Mouse (Mus musculus) myocyte (in vitro differentiated cells): ENCODE data around the gene Rsg1. TPM values are rescaled to one million over a fixed set of nuclear protein-coding genes. Genes with fewer than 3 reads are reported as not detected.

Experiments
- H3K27me3 ChIP-seq: one replicate; pipeline ENCODE4 v1.6.1; 2011; ENCODE audit not compliant: control insufficient read depth, insufficient read depth, insufficient read length
- H3K36me3 ChIP-seq: one replicate; pipeline ENCODE4 v1.6.1; 2011; ENCODE audit not compliant: control insufficient read depth, insufficient read depth
- H3K4me2 ChIP-seq: one replicate; pipeline ENCODE4 v1.6.1; 2011; ENCODE audit warnings: low read depth, control low read depth
- H3K4me3 ChIP-seq: one replicate; pipeline ENCODE4 v1.5.1; 2011; ENCODE audit warnings: mild to moderate bottlenecking, control low read depth, moderate library complexity
- H3K79me2 ChIP-seq: one replicate; pipeline ENCODE4 v1.6.1; 2011; ENCODE audit not compliant: control insufficient read depth, insufficient read depth
- H3ac ChIP-seq: one replicate; pipeline ENCODE4 v1.6.1; 2011; ENCODE audit not compliant: control insufficient read depth, insufficient read length
- CEBPB ChIP-seq: IDR thresholded peaks from 2 replicates; pipeline ENCODE4 v1.6.1; 2011; ENCODE audit warnings: mild to moderate bottlenecking, moderate library complexity; ENCODE audit not compliant: poor library complexity, insufficient read depth, severe bottlenecking
- E2F4 ChIP-seq: IDR thresholded peaks from one replicate; pipeline ENCODE4 v1.6.1; 2011; ENCODE audit warnings: mild to moderate bottlenecking, control low read depth, moderate library complexity; ENCODE audit not compliant: insufficient read depth
- MAX ChIP-seq: IDR thresholded peaks from one replicate; pipeline ENCODE4 v1.6.1; 2011; ENCODE audit warnings: low read depth, mild to moderate bottlenecking, control low read depth
- MYOD1 ChIP-seq, 3 experiments: IDR thresholded peaks; one replicate each; pipeline ENCODE4 v1.6.1; 2011; ENCODE audit warnings: control low read depth in 2 of 3, low read depth in 2 of 3, mild to moderate bottlenecking in 2 of 3, moderate library complexity in 1 of 3; ENCODE audit not compliant: insufficient read length in 2 of 3, control insufficient read depth in 1 of 3
- MYOG ChIP-seq, 3 experiments: IDR thresholded peaks; one replicate each; pipeline ENCODE4 v1.6.1; 2011; ENCODE audit warnings: control low read depth in 2 of 3, low read depth in 2 of 3, mild to moderate bottlenecking in 2 of 3; ENCODE audit not compliant: insufficient read length in 2 of 3, control insufficient read depth in 1 of 3, insufficient read depth in 1 of 3
- POLR2A ChIP-seq: IDR thresholded peaks from one replicate; pipeline ENCODE4 v1.6.1; 2011; ENCODE audit warnings: low read depth, mild to moderate bottlenecking, control low read depth, moderate library complexity; ENCODE audit not compliant: insufficient read length
- POLR2AphosphoS2 ChIP-seq: IDR thresholded peaks from one replicate; pipeline ENCODE4 v1.6.1; 2011; ENCODE audit warnings: low read depth, control low read depth; ENCODE audit not compliant: insufficient read length
- REST ChIP-seq: IDR thresholded peaks from one replicate; pipeline ENCODE4 v1.6.1; 2011; ENCODE audit warnings: mild to moderate bottlenecking, control low read depth, moderate library complexity; ENCODE audit not compliant: insufficient read depth, insufficient read length
- SRF ChIP-seq: IDR thresholded peaks from one replicate; pipeline ENCODE4 v1.6.1; 2011; ENCODE audit warnings: low read depth; ENCODE audit not compliant: control insufficient read depth, insufficient read length
- TCF12 ChIP-seq: IDR thresholded peaks from one replicate; pipeline ENCODE4 v1.6.1; 2011; ENCODE audit warnings: mild to moderate bottlenecking, control low read depth; ENCODE audit not compliant: poor library complexity, insufficient read depth, severe bottlenecking
- TCF3 ChIP-seq: IDR thresholded peaks from one replicate; pipeline ENCODE4 v1.6.1; 2011; ENCODE audit warnings: low read depth, control low read depth; ENCODE audit not compliant: insufficient read length
- USF1 ChIP-seq: IDR thresholded peaks from one replicate; pipeline ENCODE4 v1.6.1; 2011; ENCODE audit warnings: low read depth, mild to moderate bottlenecking, control low read depth, moderate library complexity
- polyA plus RNA-seq: library from polyadenylated mRNA; unstranded; fragments of >200 nt; fragmentation: generic; extraction: Trizol; gene quantifications from one replicate; pipeline ENCODE4 v1.2.1, GENCODE M21; 2012; ENCODE audit warnings: missing spikeins

Rsg1 gene
- polyA plus RNA-seq, 1 experiment = 0.78 TPM

- H3ac ChIP-seq = no peak overlapping the region
- TF ChIP-seq CEBPB = no peak
- no peak for TF ChIP-seq POLR2AphosphoS2
- TF ChIP-seq POLR2A = no peak
- TF ChIP-seq MYOG (IDR thresholded peaks at IDR 0.05; ENCODE audit: control insufficient read depth in 1 of 3, insufficient read depth in 1 of 3, insufficient read length in 2 of 3, low read depth in 2 of 3) = no peak
- TF ChIP-seq E2F4 = no peak
- TF ChIP-seq SRF = no peak
- no peak for TF ChIP-seq MYOD1 (IDR thresholded peaks at IDR 0.05; ENCODE audit: control insufficient read depth in 1 of 3, insufficient read length in 2 of 3, low read depth in 2 of 3)
- no peak for TF ChIP-seq TCF12
- no peak for TF ChIP-seq USF1
- TF ChIP-seq TCF3 = no peak
- TF ChIP-seq REST = no peak
- TF ChIP-seq MAX = no peak
- no peak overlapping the region for H3K4me2 ChIP-seq
- no peaks in the 10 kb centered on the region for H3K36me3 ChIP-seq
- H3K4me3 ChIP-seq = no peak overlapping the region
- H3K27me3 ChIP-seq = no peaks in the 10 kb centered on the region
- H3K79me2 ChIP-seq = no peaks in the 10 kb centered on the region
Observed at GRCm38 (mm10) chr4:141221848-141222247, 8.1 kb downstream of the Rsg1 start.

GRCm38 (mm10) chr4:141222752-141223151, 9.0 kb downstream of the Rsg1 start:
- Histone ChIP-seq H3K79me2 (no peaks in the 10 kb centered on the region), H3ac (no peak overlapping the region), H3K36me3 (no peaks in the 10 kb centered on the region), H3K4me3 (no peak overlapping the region), H3K27me3 (no peaks in the 10 kb centered on the region), H3K4me2 (no peak overlapping the region)
- TF ChIP-seq REST (no peak), TCF12 (no peak), POLR2AphosphoS2 (no peak), CEBPB (no peak), MYOG (IDR thresholded peaks at IDR 0.05; ENCODE audit: control insufficient read depth in 1 of 3, insufficient read depth in 1 of 3, insufficient read length in 2 of 3, low read depth in 2 of 3) (no peak), USF1 (no peak), TCF3 (no peak), MAX (no peak), E2F4 (no peak), MYOD1 (IDR thresholded peaks at IDR 0.05; ENCODE audit: control insufficient read depth in 1 of 3, insufficient read length in 2 of 3, low read depth in 2 of 3) (no peak), SRF (no peak), POLR2A (no peak)

- TF ChIP-seq POLR2A (no peak), MAX (no peak), E2F4 (no peak), TCF12 (no peak), SRF (no peak)
- Histone ChIP-seq H3K79me2 (no peaks in the 10 kb centered on the region), H3K4me2 (no peak overlapping the region), H3K36me3 (no peaks in the 10 kb centered on the region), H3K27me3 (peaks cover 7% of the 10 kb centered on the region), H3K4me3 (no peak overlapping the region), H3ac (no peak overlapping the region)
Observed at GRCm38 (mm10) chr4:141228687-141229086, 14.9 kb downstream of the Rsg1 start.

GRCm38 (mm10) chr4:141233196-141233595, 19.4 kb downstream of the Rsg1 start:
- Histone ChIP-seq H3K27me3 (peaks cover 7% of the 10 kb centered on the region), H3K36me3 (no peaks in the 10 kb centered on the region), H3K4me2 (no peak overlapping the region), H3ac (no peak overlapping the region), H3K4me3 (no peak overlapping the region), H3K79me2 (no peaks in the 10 kb centered on the region)
- TF ChIP-seq TCF12 = no peak
- no peak for TF ChIP-seq REST
- TF ChIP-seq TCF3 = no peak
- TF ChIP-seq USF1 = no peak
- TF ChIP-seq POLR2AphosphoS2 = no peak
- no peak for TF ChIP-seq POLR2A
- no peak for TF ChIP-seq MAX
- TF ChIP-seq SRF = no peak
- TF ChIP-seq MYOD1 (IDR thresholded peaks at IDR 0.05; ENCODE audit: control insufficient read depth in 1 of 3, insufficient read length in 2 of 3, low read depth in 2 of 3) = no peak
- TF ChIP-seq MYOG (IDR thresholded peaks at IDR 0.05; ENCODE audit: control insufficient read depth in 1 of 3, insufficient read depth in 1 of 3, insufficient read length in 2 of 3, low read depth in 2 of 3) = no peak
- no peak for TF ChIP-seq CEBPB
- TF ChIP-seq E2F4 = no peak

- Histone ChIP-seq H3K4me3 (no peak overlapping the region), H3K36me3 (no peaks in the 10 kb centered on the region), H3K79me2 (no peaks in the 10 kb centered on the region), H3ac (no peak overlapping the region), H3K27me3 (no peaks in the 10 kb centered on the region), H3K4me2 (peak overlapping the region; percentile 65)
- TF ChIP-seq POLR2A (no peak), CEBPB (no peak), POLR2AphosphoS2 (no peak), REST (no peak), SRF (no peak), TCF12 (no peak), MYOG (IDR thresholded peaks at IDR 0.05; ENCODE audit: control insufficient read depth in 1 of 3, insufficient read depth in 1 of 3, insufficient read length in 2 of 3, low read depth in 2 of 3) (no peak), MAX (no peak), USF1 (no peak), TCF3 (no peak), E2F4 (no peak), MYOD1 (IDR thresholded peaks at IDR 0.05; ENCODE audit: control insufficient read depth in 1 of 3, insufficient read length in 2 of 3, low read depth in 2 of 3) (no peak)
Observed at GRCm38 (mm10) chr4:141235537-141236111, 21.9 kb downstream of the Rsg1 start.
